Comparison of ENCODE assay signal across 27 mouse cellular contexts in the genomic region with DNA sequence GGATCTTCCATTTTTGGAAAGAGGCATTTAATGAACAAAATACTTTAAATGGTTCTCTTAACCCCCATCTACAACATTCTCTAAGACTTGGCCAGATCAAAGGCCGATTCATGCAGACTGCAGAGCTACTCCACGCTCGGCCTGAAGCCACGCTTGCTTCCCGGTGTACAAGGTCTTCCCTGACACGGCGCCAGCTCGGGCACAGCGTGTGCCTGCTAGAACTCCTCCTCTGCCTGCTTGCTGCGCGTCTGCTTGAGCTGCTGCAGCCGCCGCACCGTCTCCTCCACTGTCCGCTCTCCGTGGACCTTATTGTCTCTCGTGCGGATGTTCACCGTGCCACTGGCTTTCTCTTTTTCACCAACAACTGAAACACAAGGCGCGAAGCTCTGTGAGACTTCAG.
"Had no signal": no experiment of that assay in that cellular context is flagged by ENCODE, and none has a peak within 500 bp of the region (broad histone marks: within the 10 kb centered on the region; RNA-seq: fewer than 3 reads in every experiment).

No protein-coding gene starts in this region.

- H3K9ac ChIP-seq: heart, embryonic 13.5 days; heart, embryonic 15.5 days; hindbrain, embryonic 12.5 days; hindbrain, embryonic 14.5 days; intestine, embryonic 15.5 days; limb, embryonic 13.5 days; limb, embryonic 15.5 days; liver, embryonic 12.5 days; liver, embryonic 14.5 days had no signal

- H3K4me2 ChIP-seq: heart, embryonic 13.5 days; heart, embryonic 15.5 days; hindbrain, embryonic 12.5 days; hindbrain, embryonic 14.5 days; intestine, embryonic 15.5 days; limb, embryonic 13.5 days; limb, embryonic 15.5 days; liver, embryonic 12.5 days had no signal

- ATAC-seq: hindbrain, embryonic 16.5 days; inflammation-experienced regulatory T-cells, adult 6 months; intestine, embryonic 15.5 days; intestine, postnatal 0 days; liver, embryonic 12.5 days had no signal

- DNase-seq: gastrocnemius, adult 2 months; gastrocnemius, postnatal 10 days; gastrocnemius, postnatal 25 days; heart, adult 2 months; heart, postnatal 14 days; heart, postnatal 4 days; kidney, adult 18-20 months; kidney, adult 8-10 months; kidney, postnatal 14 days; kidney, postnatal 36 days; layer of hippocampus, adult 9-11 months; layer of hippocampus, postnatal 36 days; left cerebral cortex, postnatal 4 days had no signal

- H3K4me3 ChIP-seq: gastrocnemius, adult 2 months; heart, adult 2 months; heart, embryonic 13.5 days; heart, embryonic 15.5 days; hindbrain, embryonic 10.5 days; hindbrain, embryonic 12.5 days; intestine, embryonic 15.5 days; limb, embryonic 13.5 days; limb, embryonic 15.5 days; liver, embryonic 12.5 days had no signal

- H3K9me3 ChIP-seq: heart, embryonic 13.5 days; heart, embryonic 15.5 days; hindbrain, embryonic 10.5 days; hindbrain, embryonic 12.5 days; intestine, embryonic 15.5 days; limb, embryonic 13.5 days; limb, embryonic 15.5 days; liver, embryonic 12.5 days had no signal

- H3K27me3 ChIP-seq: heart, embryonic 13.5 days; heart, embryonic 15.5 days; hindbrain, embryonic 12.5 days; intestine, embryonic 15.5 days; limb, embryonic 13.5 days; limb, embryonic 15.5 days; liver, embryonic 12.5 days had no signal

- H3K4me1 ChIP-seq: heart, embryonic 13.5 days; heart, embryonic 15.5 days; hindbrain, embryonic 10.5 days; hindbrain, embryonic 12.5 days; intestine, embryonic 15.5 days; limb, embryonic 13.5 days; limb, embryonic 15.5 days; liver, embryonic 12.5 days had no signal

- H3K27ac ChIP-seq: gastrocnemius, adult 2 months; heart, adult 2 months; heart, embryonic 13.5 days; heart, embryonic 15.5 days; hindbrain, embryonic 10.5 days; hindbrain, embryonic 12.5 days; hindbrain, embryonic 14.5 days; intestine, embryonic 15.5 days; kidney, postnatal 0 days; limb, embryonic 13.5 days; limb, embryonic 15.5 days; liver, embryonic 12.5 days; liver, embryonic 14.5 days had no signal
